Mouse (Mus musculus) erythroblast, embryonic 14.5 days (primary cell): ENCODE results near the gene Arhgap31.

Experiments
- GATA1 ChIP-seq: IDR thresholded peaks from 2 replicates; pipeline ENCODE4 v1.6.1; 2012; ENCODE audit warnings: low read length, inconsistent platforms, mixed read lengths
- TAL1 ChIP-seq: IDR thresholded peaks from 3 replicates; pipeline ENCODE4 v1.6.1; 2012; ENCODE audit warnings: low read length, inconsistent platforms, mixed read lengths

- TF ChIP-seq GATA1 (no peak), TAL1 (no peak)
Measured at GRCm38 (mm10) chr16:38687673-38688072, 25.4 kb downstream of the Arhgap31 start.
